Mouse (Mus musculus): Measurements from ENCODE around the gene Epb41l3. TPM values are rescaled to one million over a fixed set of nuclear protein-coding genes. Genes with fewer than 3 reads are reported as not detected.

Epb41l3 gene
- polyA plus RNA-seq (2017; shearing (Covaris generic)): 0.35 TPM

GRCm38 (mm10) chr17:69075501-69076237 lies at the start of gene Epb41l3:
Epb41l3 (plus strand) TSS chr17:69075683.

Other genes with a start within 250 kb of the Epb41l3 start
- not detected for gene Tmem200c, start 249.1 kb upstream of the Epb41l3 start, polyA plus RNA-seq (2017; shearing (Covaris generic))